Mouse (Mus musculus) testis, postnatal 10 days (tissue): ENCODE measurements around the gene Aldh18a1.
"Not testable (repeated sequence)": the region's sequence is repeated elsewhere in the genome, so short reads cannot be mapped to it uniquely, and the experiment has no call there.

Experiments
- DNase-seq: peaks from one replicate; pipeline ENCODE4 v3.0.0; 2021; ENCODE audit warnings: low spot score

Gene Aldh18a1

DNA sequence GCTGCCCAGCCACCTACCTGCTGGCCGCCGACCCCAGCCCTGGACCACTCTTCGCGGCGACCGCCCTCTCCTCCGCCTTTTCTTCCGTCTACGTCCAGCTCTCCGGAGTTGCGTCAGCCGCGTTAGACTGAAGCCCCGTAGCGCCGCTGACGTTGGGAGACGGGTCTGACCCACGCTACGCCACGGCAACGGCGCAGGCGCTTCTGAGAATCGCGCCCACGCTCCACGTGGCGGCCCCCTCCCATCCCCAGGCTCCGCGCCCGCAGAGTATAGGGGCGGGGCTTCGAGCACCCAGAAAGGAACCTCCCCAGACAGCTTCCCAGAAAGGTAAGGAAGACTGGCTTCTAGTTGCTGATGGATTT is at the start of gene Aldh18a1:
Gene Aldh18a1, minus strand, starts transcription at position 171 of the 362 bp plus-strand sequence.
- peak; percentile 96 for DNase-seq

- no peak for DNase-seq
Measured at GRCm38 (mm10) chr19:40637601-40638000, 49.3 kb upstream of the Aldh18a1 start.

GRCm38 (mm10) chr19:40637091-40637490 is 48.8 kb upstream of the Aldh18a1 start:
- no peak for DNase-seq

DNA sequence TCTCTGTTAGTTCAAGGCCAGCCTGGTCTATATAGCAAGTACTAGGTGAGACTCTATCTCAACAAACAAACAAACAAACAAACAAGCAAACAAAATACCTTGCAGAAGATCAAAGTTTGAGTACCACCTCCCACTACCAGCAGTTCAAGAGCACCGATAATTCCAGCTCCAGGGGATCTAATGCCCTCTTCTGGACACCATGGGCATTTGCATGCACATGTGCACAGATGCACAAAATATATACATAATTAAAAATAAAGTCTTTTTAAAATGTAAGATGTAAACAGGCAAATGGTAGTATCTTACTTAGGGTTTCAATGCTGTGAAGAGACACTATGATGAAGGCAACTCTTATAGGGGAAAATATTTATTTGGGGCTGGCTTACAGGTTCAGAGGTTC is 44.9 kb upstream of the Aldh18a1 start:
- no peak for DNase-seq

GRCm38 (mm10) chr19:40632668-40633067 is 44.4 kb upstream of the Aldh18a1 start:
- no peak for DNase-seq

- DNase-seq = no peak
Measured at GRCm38 (mm10) chr19:40632193-40632592, 43.9 kb upstream of the Aldh18a1 start.

DNA sequence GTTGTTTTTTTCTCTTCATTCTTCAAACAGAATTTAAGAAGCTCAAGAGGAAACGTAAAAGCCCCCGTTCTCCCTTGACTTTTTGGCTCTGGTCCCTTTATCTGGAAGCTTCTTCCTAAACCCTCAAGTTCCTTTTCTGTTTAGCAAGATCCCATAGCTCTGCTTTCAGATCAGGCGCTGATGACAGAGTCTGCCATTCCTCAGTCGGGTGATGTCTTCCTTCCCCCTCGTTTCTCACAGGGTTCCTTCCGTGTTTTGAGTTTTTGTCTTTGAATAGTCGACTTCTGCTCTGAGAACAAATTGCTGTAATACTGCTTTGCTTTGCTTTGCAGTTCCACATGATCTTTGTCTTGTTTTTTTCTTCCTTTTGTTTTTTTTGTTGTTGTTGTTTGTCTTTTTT is 42.3 kb upstream of the Aldh18a1 start:
- no peak for DNase-seq

- DNase-seq = no peak
Measured at GRCm38 (mm10) chr19:40630096-40630495, 41.8 kb upstream of the Aldh18a1 start.

DNA sequence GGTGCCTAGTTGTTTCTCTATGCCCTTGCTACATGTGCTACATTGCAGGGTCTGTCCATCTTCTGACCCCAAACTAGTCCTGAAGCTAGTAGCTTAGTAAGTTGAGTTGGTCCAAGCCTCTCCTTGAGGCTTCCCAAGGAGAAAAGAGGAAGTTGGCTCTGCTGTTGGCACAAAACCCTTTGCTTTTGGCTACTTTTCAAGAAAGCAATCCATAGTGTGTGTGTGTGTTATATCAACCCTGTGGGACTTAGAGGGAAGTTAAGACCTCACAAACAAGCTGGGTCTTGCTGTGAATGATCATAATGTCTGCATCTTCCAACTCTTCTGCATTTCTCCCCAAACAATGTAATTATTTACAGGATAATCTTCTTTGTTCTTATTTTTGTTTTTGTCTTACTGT is 40.7 kb upstream of the Aldh18a1 start:
- DNase-seq = no peak

- DNase-seq = no peak
Measured at GRCm38 (mm10) chr19:40625935-40626334, 37.7 kb upstream of the Aldh18a1 start.

DNA sequence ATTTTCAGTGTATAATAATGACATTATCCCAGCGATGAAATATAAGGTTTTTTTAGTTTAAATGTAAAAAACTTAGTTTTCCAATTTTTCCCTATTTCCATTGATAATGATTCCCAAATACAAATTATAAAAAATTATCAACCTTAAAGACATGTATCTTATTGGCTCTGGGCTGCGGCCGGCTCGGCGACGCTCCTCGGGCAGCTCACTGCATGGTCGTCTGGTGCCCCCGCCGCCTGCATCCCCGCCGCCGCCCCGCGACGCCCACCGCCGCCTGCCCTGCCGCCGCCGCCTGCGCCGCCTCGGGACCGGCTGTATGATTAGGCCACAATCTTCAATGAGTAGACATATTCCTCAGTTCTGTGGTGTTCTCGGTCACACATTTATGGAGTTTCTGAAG is 33.4 kb upstream of the Aldh18a1 start:
- DNase-seq = not testable (repeated sequence)

DNA sequence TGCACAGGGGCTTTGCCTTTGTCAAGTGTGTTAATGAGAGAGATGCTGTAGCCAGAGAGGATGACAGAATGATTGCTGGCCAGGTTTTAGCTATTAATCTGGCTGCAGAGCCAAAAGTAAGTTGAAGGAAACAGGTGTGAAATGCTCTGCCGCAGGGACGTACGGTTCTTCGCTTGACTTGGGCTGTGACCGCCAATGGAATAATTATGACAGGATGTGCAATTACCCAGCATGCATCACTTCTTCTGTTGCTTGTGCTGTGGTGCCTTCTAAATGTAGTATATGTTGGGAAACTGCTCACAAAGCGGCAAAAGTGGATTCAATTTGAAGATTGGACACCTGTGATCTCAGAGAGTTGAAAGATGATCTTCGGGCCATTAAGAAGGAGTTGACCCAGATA is 27.8 kb upstream of the Aldh18a1 start:
- DNase-seq = no peak

DNA sequence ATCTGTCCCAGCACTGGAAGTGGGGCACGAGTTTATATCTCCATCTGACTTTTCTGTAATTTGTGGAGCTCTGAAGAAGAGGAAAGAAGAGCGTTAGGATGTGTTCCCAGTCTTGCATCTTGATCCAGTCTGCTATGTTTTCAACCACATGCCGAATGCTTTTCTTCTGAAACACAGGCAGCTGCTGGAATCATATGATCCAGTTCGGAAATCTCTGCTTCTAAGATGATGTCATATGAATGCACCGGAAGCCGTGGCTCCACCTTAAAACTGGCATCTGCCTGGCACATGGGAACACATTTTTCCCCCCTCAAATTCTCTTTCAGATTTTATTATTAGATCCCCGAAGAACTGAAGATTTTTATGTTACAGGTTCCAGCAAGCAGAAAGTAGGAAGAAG is 26.5 kb upstream of the Aldh18a1 start:
- no peak for DNase-seq

DNA sequence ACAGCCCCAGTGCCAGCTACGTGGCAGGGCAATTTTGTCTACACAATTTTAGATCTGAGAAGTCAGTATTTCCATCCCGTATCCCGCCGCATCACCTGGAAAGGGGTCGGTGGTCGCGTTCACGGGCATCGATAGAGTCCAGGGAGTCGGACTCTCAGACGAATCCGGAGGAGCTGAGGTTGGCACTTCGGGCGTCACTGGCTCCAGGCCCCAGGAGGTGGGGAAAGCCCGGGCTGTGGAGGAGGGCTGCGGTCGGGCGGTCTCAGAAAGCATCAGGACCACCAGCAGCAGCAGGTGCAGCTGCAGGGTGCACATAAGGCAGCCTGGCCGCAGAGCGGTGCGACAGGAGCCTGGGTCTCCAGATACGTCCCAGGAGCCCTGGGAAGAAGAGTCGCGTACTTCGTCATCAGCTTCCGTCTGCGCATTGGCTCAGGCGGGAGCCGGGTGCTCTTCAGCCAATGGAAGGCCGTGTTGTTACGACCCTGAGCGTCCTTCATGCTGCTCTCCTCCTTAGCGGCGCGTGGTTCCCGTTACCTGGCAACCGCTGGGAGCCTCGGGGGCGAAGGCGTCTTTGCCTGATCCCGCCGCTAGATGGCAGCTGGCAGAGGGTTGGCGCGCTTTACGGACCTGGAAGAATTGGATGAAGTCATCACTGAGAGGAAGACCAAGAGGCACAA is 23.7 kb upstream of the Aldh18a1 start, which contains the start of the genes Tctn3 and Entpd1:
Gene Tctn3, minus strand, starts transcription at position 404 of the 677 bp plus-strand sequence.
Gene Entpd1, plus strand, starts transcription at position 537 of the 677 bp plus-strand sequence.
- peak; percentile 97 for DNase-seq

- no peak for DNase-seq
Measured at GRCm38 (mm10) chr19:40607676-40608075, 19.4 kb upstream of the Aldh18a1 start.

GRCm38 (mm10) chr19:40605189-40605588 is 16.9 kb upstream of the Aldh18a1 start:
- DNase-seq = no peak

GRCm38 (mm10) chr19:40601870-40602269 is 13.6 kb upstream of the Aldh18a1 start:
- DNase-seq = no peak

GRCm38 (mm10) chr19:40600846-40601245 is 12.6 kb upstream of the Aldh18a1 start:
- DNase-seq = not testable (repeated sequence)

DNA sequence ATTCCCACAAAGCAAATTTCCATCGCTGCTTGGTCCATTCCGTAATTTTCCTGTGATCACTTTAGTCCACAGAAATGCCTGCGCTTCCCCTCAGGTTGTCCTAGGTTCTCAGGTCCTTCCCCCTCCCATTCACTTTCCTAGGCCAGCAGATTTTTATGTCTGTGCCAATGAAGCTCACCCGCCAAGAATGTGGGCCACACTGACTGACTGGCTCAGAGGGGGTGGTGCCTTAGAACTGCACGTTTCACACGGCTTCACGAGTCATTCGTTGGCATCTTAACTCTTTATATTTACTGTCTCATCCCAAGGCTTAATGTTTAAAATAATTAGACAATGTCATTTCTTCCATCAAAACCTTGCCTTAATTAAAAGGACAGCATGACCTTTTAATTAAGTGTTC is 7.6 kb upstream of the Aldh18a1 start:
- DNase-seq = no peak

DNA sequence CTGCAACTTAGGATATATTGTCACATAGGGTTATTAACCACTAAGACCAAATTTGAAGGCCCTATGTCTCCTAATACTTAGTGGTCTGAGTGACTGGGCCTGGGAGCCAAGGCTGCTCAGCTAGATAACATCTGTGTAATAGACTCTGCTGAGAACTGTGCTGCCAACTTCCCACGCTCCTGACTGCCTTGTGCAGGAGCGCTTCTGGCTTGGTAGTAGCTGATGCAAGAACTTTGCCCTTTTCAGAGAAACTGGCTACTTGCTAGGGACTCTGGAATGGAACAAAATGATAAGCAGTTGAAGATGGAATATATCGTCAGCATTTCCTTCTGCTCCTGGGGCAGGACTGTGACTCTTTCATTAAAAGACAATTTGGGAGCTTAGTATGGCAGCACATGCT is 7.0 kb upstream of the Aldh18a1 start:
- no peak for DNase-seq

DNA sequence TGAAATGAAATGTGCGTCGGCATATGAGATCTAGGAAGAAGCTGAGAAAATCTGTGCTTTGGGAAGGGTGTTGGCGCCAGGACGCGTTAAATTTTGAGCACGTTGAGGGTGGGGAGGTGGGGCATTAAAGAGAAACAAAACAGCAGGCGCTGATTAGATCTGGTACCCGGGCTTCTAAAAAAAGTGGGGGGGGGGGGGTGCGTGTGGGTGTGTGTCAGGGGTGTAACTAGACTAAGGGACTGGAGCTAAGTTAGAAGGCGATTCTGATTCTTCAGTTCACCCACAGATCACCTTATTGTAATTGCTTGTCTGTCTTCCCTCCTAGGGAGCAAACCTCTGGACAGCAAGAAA is 1.2 kb upstream of the Aldh18a1 start:
- DNase-seq = no peak

- DNase-seq = peak; percentile 94
Measured at GRCm38 (mm10) chr19:40588847-40589529, 725 bp upstream of the Aldh18a1 start.

GRCm38 (mm10) chr19:40587491-40588292 is 571 bp downstream of the Aldh18a1 start:
- no peak for DNase-seq
